Mouse (Mus musculus): Measurements from ENCODE around the gene Cdc37l1.

Cdc37l1 gene

GRCm38 (mm10) chr19:29008069-29008706 lies 18.0 kb downstream of the Cdc37l1 start:
- DNase-seq (ENCODE audit: low read depth, low spot score) = no peak

DNA sequence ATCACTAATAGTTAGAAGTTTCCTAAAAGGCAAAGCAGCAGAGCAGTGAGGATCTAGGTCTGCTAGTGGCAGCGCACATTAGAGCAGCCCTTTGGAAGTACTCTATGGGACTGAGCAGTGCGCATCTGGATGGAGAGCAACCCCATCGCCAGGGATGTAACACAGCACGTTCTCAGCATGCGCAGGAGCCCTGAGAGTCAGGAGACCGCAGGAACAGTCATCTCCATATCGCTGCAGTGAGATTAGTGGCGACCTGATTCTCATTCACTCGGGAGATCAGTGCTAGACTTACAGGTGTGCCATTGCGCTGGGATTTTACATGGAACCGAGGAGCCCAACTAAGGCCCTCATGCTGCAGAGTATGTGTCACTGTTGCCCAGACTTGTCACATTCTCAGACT lies 18.9 kb downstream of the Cdc37l1 start:
- no peak for DNase-seq (ENCODE audit: low read depth, low spot score)

- no peak for DNase-seq (ENCODE audit: low read depth, low spot score)
These were observed 21.3 kb downstream of the Cdc37l1 start for GRCm38 (mm10) chr19:29011355-29011990.

DNA sequence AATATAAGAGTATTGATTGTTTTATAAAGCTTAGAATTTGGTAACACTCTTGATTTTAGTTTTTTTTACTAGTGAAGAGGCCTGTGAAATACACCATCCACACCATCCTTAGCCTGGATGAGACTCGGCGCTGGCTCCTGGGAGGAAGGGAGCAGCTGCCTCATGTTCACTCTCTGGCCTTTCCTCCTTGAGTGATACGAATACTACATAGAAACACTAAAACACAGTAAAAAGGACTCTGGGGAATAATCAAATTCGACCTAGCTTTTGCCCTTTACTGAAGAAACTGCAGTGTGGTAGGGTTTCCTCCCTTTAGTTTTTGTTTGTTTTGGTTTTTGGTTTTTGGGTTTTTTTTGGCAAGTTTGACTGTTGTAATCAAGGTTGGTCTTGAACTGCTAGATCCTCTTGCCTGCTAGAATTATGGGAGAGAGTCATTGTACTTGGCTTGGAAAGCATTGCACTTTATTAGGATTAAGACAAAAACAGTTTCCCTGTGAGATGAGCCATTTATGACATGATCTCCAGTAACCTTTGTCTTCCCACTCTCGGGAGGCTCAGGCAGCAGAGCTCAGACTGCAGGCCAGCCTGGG lies 24.4 kb downstream of the Cdc37l1 start:
- DNase-seq (ENCODE audit: low read depth, low spot score) = no peak

- DNase-seq (ENCODE audit: low read depth, low spot score) = no peak
These were observed 25.5 kb downstream of the Cdc37l1 start for GRCm38 (mm10) chr19:29015410-29016203.

- no peak for DNase-seq (ENCODE audit: low read depth, low spot score)
These were observed 26.1 kb downstream of the Cdc37l1 start for GRCm38 (mm10) chr19:29016204-29016765.

DNA sequence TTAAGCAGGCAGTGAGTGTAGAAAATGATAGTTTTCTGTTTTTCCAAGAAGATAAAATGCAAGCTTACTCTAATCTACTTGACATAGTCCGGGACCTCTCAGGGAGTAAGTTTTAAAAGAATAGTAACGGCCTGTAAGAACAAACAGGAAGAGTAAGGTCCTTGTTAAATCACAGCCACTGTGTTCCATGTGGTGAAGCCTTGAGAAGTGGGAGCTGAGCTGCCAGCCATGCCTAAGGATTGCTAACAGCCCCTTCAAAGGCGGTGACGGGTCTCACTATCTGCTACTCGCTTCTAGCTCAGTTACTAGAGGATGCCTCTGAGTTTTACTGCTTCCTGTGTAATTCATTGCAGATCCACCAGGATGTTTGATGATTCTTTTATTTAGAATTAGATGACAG lies 26.6 kb downstream of the Cdc37l1 start:
- no peak for DNase-seq (ENCODE audit: low read depth, low spot score)

- DNase-seq (ENCODE audit: low read depth, low spot score) = no peak
These were observed 29.5 kb downstream of the Cdc37l1 start for GRCm38 (mm10) chr19:29019647-29020046.

DNA sequence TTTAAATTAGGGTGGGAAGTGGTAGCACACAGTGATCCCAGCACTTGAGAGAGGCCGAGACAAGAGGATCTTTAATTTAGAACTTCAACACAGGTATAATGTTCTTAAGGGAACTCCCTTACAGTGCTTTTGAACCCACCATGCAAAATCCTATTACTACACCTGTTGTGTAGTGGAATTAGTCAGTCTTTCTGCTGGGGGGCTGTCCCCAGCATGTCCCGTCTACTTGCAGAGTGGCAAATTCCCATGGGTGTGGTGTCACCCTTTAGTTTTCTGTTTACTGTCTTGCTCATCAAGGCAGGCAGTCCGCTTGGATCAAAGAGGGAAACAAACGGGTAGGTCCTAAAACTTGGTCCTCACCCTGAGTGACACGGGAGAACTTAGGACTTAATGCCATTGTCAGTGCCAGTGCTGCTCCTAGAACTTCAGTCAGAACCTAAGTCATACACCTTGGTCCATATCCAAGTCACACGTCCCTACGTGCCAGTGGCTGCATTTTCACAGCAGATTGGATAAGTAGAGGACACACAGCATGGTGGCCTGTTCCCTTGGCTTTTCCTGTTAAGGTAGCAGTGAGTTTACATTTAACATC lies 31.7 kb downstream of the Cdc37l1 start:
- no peak for DNase-seq (ENCODE audit: low read depth, low spot score)

DNA sequence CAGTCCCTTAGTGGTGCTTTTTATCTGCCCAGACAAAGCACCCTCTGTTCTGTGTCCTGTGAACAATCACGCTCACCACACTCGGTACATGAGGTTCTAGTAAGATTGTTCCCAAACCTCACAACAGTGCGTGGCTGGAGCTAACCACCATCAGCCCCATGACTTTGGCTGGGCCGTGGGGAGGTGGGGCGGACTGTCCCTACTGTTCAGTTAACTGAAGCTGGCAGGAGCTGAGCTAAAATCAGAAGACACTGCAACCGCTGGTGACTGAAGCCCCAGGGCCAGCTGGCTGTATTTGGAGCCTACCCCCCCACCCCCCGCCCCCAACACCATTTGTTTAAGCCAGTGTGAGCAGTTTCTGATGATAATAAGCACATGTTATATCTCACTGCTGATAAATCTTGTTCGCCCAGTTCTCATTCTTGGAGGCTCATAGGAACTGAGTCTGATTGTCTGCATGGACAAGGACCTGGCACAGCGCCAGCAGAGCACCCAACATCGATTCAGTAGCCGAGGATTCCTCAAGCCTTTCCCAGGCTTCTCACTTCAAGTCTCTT lies 34.3 kb downstream of the Cdc37l1 start:
- no peak for DNase-seq (ENCODE audit: low read depth, low spot score)

DNA sequence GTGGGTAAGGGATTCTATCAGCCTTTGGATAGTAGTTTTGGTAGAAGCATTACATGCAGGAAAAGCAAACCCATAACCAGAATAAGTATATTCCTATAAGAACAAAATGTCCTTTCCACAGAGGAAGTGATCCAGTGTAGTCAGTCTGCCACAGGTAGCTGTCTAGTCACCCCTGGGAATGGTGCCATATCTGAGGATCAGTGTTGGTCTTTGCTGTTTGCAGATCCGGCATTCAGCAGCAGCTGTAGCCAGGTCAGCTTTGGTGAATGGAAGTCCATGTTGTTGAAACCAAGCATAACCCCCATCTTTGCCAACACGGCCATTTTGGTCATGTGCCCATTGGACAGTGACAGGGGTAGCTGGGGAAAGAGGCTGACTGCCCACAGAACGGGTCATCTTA lies 41.6 kb downstream of the Cdc37l1 start:
- DNase-seq (ENCODE audit: low read depth, low spot score) = no peak

DNA sequence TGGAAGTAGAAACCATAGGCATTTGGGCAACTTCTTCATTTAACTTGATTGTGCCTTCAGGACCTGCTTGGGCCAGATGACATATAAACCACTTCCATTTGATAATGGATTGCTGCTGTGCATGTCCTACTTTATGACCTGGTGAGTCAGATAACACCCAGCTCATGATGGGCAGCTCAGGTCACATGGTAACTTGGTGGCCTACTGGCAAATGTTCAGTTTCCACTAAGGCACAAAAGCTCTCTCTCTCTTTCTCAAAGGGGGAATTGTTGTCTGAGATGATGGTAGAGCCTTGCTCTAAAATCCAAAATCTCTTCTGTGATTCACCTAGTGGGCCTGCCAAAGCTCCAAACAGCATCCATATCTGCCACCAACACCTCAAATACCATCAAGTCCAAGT lies 42.5 kb downstream of the Cdc37l1 start:
- no peak for DNase-seq (ENCODE audit: low read depth, low spot score)

- DNase-seq (ENCODE audit: low read depth, low spot score) = no peak
These were observed 46.9 kb downstream of the Cdc37l1 start for GRCm38 (mm10) chr19:29037026-29037425.

DNA sequence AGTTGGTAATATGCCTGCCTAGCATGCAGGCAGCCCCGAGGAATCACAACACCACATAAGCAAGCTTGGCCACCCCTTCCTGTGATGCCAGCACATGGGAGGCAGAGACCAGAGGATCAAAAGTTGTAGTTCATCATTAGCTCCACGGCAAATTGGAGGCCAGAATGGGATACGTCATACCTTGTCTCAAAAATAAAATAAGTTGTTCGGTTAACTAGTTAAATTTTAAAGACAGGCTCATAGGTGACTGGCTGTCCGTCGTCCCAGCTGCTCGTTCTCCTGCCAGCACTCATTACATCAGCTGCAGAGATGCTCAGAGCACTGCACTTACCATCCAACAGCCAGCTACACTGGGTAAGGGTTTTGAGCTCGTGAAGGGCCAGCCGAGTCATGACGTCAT lies 47.4 kb downstream of the Cdc37l1 start:
- DNase-seq (ENCODE audit: low read depth, low spot score) = no peak

DNA sequence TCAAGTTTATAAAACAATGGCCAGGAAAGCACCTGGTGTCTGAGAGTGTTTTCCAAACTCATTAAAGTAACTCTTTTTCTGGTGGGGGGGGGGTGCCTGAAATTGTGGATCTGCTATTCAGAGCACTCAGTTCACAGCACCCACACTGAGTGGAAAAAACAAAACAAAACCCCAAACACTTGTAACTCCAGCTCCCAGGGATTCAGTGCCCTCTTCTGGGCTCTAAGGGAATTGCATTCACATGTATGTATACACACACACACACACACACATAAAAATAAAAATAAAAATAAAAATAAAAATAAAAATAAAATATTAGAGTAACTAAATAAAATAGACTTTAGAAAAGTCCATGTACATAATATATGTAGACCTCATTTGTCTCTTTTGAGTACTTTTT lies 49.2 kb downstream of the Cdc37l1 start:
- DNase-seq (ENCODE audit: low read depth, low spot score) = no peak

DNA sequence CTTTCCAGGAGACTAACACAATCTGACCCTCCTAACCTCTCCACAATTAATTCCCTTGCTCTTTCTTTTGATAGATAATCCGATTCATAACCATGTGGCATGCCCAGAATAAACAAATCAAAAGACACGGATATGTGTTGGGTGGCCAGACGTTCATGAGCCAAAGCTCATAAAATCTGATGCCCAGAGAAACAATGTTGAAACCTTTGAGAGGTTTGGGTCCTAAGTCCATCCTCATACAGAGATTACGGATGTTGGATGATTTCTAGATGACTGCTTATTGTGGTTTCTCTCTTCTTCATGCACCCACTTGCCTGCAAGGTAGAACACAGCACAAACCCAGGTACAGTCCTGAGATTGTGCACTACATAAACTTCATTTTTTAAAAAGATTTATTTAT lies 50.1 kb downstream of the Cdc37l1 start:
- DNase-seq (ENCODE audit: low read depth, low spot score) = no peak

DNA sequence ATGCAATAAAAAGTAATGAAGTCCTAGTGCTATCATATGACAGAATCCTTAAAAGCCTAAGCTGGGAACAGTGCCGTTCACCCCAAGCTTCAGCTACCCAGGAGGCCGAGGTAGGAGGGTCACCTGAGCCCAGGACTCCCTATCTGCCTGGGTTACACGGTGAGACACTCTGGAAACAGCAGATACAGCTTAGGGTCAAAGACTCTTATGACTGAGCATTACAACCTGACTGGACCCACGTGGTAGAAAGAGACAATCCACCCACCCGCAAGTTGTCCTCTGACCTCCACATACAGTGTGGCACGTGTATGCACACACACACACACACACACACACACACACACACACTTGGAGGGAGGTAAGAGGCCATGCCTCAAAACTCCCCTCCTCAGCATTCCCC lies 52.0 kb downstream of the Cdc37l1 start:
- no peak for DNase-seq (ENCODE audit: low read depth, low spot score)

DNA sequence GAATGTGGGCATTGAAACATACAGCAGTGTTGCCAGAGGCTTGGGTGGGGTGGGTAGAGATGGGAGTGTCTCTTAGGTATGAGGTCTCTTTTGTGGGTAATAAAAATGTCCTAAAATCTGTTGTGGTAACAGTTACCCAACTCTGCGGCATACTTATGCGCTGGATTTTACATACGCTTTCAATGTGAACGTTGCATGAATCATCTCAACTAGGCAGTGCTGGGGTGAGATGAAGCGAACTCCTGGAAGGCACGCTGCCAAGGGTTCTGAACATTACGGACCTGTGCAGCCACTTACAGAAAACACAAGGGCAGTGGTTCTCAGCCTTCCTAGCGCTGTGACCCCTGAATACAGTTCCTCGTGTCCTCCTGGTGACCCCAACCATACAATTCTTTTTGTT lies 52.5 kb downstream of the Cdc37l1 start:
- DNase-seq (ENCODE audit: low read depth, low spot score) = no peak

DNA sequence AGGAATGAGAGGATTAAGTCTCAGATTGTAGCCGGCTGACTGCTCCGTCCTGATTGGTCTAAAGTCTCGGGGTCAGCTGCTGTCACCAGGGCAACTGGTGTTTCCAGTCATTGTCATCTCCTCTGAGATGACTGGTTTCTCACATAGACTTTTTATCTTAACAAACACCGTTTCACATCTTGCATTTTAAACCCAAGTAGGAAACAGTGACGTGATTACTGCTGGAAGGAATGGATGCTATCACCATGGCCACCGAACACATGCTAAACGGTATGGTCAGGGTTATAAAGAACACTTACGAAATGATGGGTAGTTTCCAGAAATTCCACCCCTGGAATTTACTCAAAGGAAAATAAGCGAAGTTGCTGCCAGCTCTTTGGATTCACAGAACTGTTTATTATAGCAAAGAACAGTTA lies 54.2 kb downstream of the Cdc37l1 start:
- DNase-seq (ENCODE audit: low read depth, low spot score) = no peak

GRCm38 (mm10) chr19:29045369-29045768 lies 55.2 kb downstream of the Cdc37l1 start:
- DNase-seq (ENCODE audit: low read depth, low spot score) = no peak

GRCm38 (mm10) chr19:29045956-29046650 lies 56.0 kb downstream of the Cdc37l1 start:
- DNase-seq (ENCODE audit: low read depth, low spot score) = no peak

Measured in retina, adult 2 months (tissue).